Mouse (Mus musculus) neural tube, embryonic 13.5 days (tissue): Measurements from ENCODE around the gene Lepr. TPM values are rescaled to one million over a fixed set of nuclear protein-coding genes. Genes with fewer than 3 reads are reported as not detected.

Experiments used
- ATAC-seq: fragments of 200-750 bp; cut with Nextera tagmentation; 2 replicates; pipeline ENCODE4 v1.8.0; 2017; ENCODE audit warnings: low read depth, mild to moderate bottlenecking, moderate TSS enrichment, moderate library complexity
- H3K27ac ChIP-seq: fragments of 300-500 bp; sonication (generic); replicated peaks from 2 replicates; pipeline ENCODE4 v1.5.1; 2015; ENCODE audit warnings: moderate library complexity, mild to moderate bottlenecking, inconsistent platforms
- H3K27me3 ChIP-seq: fragments of 300-500 bp; sonication (generic); 2 replicates; pipeline ENCODE4 v1.6.1; 2015; ENCODE audit warnings: mild to moderate bottlenecking, inconsistent platforms
- H3K36me3 ChIP-seq: fragments of 300-500 bp; sonication (generic); 2 replicates; pipeline ENCODE4 v1.6.1; 2015; ENCODE audit warnings: mild to moderate bottlenecking, inconsistent platforms
- H3K4me1 ChIP-seq: fragments of 300-500 bp; sonication (generic); replicated peaks from 2 replicates; pipeline ENCODE4 v1.6.1; 2015; ENCODE audit warnings: inconsistent platforms
- H3K4me2 ChIP-seq: fragments of 300-500 bp; sonication (generic); 2 replicates; pipeline ENCODE4 v1.6.1; 2015; ENCODE audit warnings: inconsistent platforms, mild to moderate bottlenecking, moderate library complexity
- H3K4me3 ChIP-seq: fragments of 300-500 bp; sonication (generic); 2 replicates; pipeline ENCODE4 v1.5.1; 2015; ENCODE audit warnings: mild to moderate bottlenecking, inconsistent platforms
- H3K9ac ChIP-seq: fragments of 300-500 bp; sonication (generic); 2 replicates; pipeline ENCODE4 v1.6.1; 2015; ENCODE audit warnings: moderate library complexity, mild to moderate bottlenecking, inconsistent platforms
- H3K9me3 ChIP-seq: fragments of 300-500 bp; sonication (generic); 2 replicates; pipeline ENCODE4 v1.6.1; 2016; ENCODE audit warnings: inconsistent platforms
- WGBS: fragments of 180-500 bp; shearing (Covaris S2); methylation state at CpG from one replicate; pipeline ENCODE4 v1.1.7; 2015; 5-methylcytosine and 5-hydroxymethylcytosine counted together
- polyA plus RNA-seq: library from polyadenylated mRNA; unstranded; fragments of >200 nt; fragmentation: Nextera tagmentation; extraction: Ambion mirVana; gene quantifications from 2 replicates; pipeline ENCODE4 v1.2.1, GENCODE M21; 2015

Gene Lepr
- polyA plus RNA-seq, 1 experiment from 2014 or later = 5.8 TPM

DNA sequence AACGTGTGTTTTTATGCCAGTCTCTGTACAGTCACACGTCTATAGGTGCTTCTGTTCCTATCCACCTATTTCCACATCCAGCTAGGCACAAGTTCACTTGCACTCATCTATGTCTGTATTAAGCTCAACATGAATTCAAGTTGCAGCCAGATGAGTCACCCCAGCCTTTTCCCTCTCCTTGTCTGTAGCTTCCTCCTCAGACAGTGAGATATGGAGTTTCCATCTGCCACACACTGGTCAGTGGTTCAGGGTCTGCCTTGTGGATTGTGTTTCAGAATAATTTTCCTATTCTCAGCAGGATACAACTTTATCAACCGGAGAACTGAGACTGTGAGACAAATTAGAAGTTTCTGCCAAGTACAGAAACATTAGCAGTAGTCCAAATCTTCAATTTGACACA lies 20.0 kb upstream of the Lepr start:
- Histone ChIP-seq H3K4me3 (no peak overlapping the region), H3K4me1 (no peaks in the 10 kb centered on the region), H3K4me2 (no peak overlapping the region), H3K9ac (no peak overlapping the region), H3K27me3 (no peaks in the 10 kb centered on the region), H3K27ac (no peak overlapping the region), H3K9me3 (no peaks in the 10 kb centered on the region), H3K36me3 (no peaks in the 10 kb centered on the region)
- WGBS = 90% methylated on average over 3 of the region's 3 CpGs
- no peak for ATAC-seq

DNA sequence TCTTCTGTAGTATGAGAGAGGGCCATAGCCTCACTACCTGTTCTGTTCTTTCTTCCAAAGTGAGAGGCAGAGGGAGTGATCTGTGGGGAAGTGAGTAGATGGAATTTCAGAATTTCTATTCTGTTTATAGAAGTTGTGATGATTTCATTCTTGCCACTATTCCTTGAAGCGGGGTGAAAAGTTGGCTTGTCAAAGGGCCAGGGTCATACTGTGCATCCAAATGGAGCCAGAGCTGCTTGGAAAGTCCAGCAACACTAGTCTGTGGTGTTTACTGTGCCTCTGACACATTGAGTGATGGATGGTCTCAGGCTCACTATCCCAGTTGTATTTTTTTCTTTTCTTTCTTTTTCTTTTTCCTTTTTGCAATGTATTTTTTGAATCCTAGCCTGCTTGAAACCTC lies 17.8 kb upstream of the Lepr start:
- no peak overlapping the region for H3K27ac ChIP-seq
- no peak overlapping the region for H3K4me3 ChIP-seq
- H3K9ac ChIP-seq = no peak overlapping the region
- no peak for ATAC-seq
- no peaks in the 10 kb centered on the region for H3K36me3 ChIP-seq
- no peaks in the 10 kb centered on the region for H3K27me3 ChIP-seq
- WGBS = 92% methylated on average over 1 of the region's 1 CpGs
- H3K4me2 ChIP-seq = no peak overlapping the region
- no peaks in the 10 kb centered on the region for H3K9me3 ChIP-seq
- no peaks in the 10 kb centered on the region for H3K4me1 ChIP-seq

DNA sequence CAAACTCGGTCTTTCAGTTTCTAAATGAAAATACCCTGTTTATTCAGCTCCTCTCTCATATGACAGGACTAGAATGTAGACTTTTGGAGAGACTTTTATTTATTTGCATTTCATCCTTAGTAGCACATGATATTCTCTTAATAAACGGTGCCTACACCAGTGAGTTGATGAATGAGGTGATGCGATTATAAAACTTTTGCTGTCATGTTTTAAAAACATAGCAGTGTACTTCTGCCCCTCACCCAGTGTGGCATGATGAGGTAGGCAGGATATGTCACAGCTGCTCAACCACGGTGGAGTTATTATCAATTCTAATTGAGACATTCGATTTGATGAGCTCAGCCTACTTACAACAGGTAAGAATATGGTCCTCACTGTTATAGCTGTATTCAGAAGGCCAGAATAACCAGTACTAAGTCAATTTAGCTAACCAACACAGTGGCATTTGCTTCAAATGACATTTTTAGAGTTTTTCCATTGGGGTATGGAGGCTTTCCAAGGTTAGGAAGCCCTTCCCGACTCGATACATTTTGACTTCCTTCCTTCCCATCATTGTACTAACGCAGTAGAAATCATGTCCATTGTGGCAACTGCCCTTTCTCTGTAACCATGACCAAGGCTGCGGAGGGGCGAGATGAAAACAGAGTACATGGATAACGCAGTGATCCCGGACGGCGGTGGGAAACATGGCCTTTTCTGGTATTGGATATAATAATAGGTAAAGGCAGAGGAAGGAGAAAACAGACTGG lies 16.1 kb upstream of the Lepr start:
- H3K4me1 ChIP-seq = no peaks in the 10 kb centered on the region
- H3K27me3 ChIP-seq = no peaks in the 10 kb centered on the region
- no peak for ATAC-seq
- H3K9ac ChIP-seq = no peak overlapping the region
- H3K4me3 ChIP-seq = no peak overlapping the region
- no peak overlapping the region for H3K4me2 ChIP-seq
- WGBS = 86% methylated on average over 14 of the region's 14 CpGs
- no peaks in the 10 kb centered on the region for H3K9me3 ChIP-seq
- H3K27ac ChIP-seq = no peak overlapping the region
- no peaks in the 10 kb centered on the region for H3K36me3 ChIP-seq

DNA sequence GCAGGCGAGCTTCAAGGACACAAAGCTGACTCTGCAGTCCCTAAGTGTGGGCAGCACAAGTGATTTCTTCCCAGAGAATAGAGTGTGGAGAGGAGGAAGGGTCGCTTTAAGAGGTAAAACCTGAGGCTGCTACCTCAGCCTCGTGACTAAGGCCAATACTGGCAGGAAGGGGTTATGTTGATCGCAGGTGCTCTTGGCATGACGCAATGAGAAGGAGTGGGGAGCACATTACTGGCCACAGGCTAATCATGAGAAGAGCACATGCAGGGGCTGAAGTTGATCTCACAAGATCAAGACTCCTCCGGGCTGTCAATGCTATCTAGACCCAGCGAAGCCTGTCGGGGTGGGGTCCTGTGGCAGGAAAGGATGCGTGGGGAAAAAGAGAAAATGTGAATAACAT lies 11.9 kb upstream of the Lepr start:
- Histone ChIP-seq H3K36me3 (no peaks in the 10 kb centered on the region), H3K9me3 (no peaks in the 10 kb centered on the region), H3K4me2 (no peak overlapping the region), H3K4me1 (no peaks in the 10 kb centered on the region), H3K27ac (no peak overlapping the region), H3K27me3 (no peaks in the 10 kb centered on the region), H3K9ac (no peak overlapping the region), H3K4me3 (no peak overlapping the region)
- ATAC-seq = no peak
- 87% methylated on average over 9 of the region's 9 CpGs for WGBS

DNA sequence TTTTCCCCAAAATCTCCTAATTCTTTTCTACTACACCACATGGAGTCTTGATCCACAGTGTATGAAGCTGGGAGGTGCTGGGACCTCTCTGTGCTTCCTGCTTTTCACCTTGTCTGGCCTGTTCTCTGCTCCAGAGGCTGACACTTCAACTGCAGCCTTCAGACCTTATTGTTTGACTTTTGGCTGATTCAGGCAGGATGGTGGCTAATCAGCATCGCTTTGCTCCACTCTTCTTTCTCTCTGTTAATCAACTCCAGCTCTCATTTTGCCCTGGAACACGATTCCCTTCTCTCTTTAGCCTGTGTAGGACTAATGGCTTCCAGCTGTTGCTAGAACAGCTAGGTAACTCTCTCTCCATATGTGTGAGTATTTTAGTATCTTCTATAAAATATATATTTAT lies 10.0 kb upstream of the Lepr start:
- H3K27ac ChIP-seq = no peak overlapping the region
- no peaks in the 10 kb centered on the region for H3K27me3 ChIP-seq
- WGBS = 84% methylated on average over 2 of the region's 2 CpGs
- no peaks in the 10 kb centered on the region for H3K4me1 ChIP-seq
- no peaks in the 10 kb centered on the region for H3K9me3 ChIP-seq
- no peak overlapping the region for H3K9ac ChIP-seq
- H3K4me3 ChIP-seq = no peak overlapping the region
- H3K4me2 ChIP-seq = no peak overlapping the region
- ATAC-seq = no peak
- no peaks in the 10 kb centered on the region for H3K36me3 ChIP-seq

DNA sequence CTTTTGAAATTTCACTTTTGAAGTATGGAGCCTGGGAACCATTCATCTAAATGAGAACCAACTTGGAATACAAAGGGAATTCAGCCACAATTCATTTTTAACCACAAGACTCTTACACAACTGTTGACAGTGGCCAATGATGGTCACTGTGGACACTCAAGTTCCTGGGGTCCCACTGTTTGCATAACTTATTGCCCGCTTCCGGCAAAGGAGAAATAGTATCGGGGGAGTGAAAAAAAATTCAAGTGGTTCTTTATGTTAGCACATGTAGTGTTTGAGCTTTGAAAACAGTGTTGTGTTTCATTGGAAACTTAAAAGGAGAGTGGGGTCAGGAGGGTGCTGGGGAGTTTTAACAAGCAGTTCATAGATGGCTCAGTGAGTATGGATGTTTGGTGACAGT lies 9.3 kb upstream of the Lepr start:
- H3K27ac ChIP-seq = no peak overlapping the region
- WGBS = 82% methylated on average over 3 of the region's 3 CpGs

DNA sequence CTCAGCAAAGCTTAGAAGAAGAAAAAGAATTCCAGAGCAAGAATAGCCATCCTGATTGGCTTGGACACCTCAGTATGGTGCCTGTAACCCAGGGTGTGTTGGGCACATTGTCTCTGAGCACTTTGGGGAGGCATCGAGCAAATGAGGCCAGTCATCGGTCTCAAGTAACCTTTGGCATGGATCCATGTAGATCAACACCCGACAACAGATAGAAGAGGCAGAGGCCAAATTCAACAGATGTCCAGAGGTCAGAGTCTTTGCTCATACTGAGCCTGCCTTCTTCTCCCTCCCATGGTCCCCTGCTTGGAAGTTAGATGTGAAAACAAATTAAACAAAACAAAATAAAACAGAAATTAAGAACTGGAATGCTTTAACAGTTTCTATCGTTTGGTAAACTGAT lies 6.8 kb upstream of the Lepr start:
- no peak for ATAC-seq
- Histone ChIP-seq H3K9me3 (no peaks in the 10 kb centered on the region), H3K4me1 (no peaks in the 10 kb centered on the region), H3K4me2 (no peak overlapping the region), H3K36me3 (no peaks in the 10 kb centered on the region), H3K27ac (no peak overlapping the region), H3K27me3 (no peaks in the 10 kb centered on the region), H3K9ac (no peak overlapping the region), H3K4me3 (no peak overlapping the region)
- WGBS = 75% methylated on average over 4 of the region's 4 CpGs

More for the DNA sequence above, 9.3 kb upstream of the Lepr start:
- H3K9me3 ChIP-seq = no peaks in the 10 kb centered on the region
- no peaks in the 10 kb centered on the region for H3K27me3 ChIP-seq
- no peak for ATAC-seq
- no peak overlapping the region for H3K4me3 ChIP-seq
- H3K4me1 ChIP-seq = no peaks in the 10 kb centered on the region
- H3K36me3 ChIP-seq = no peaks in the 10 kb centered on the region
- H3K9ac ChIP-seq = no peak overlapping the region
- H3K4me2 ChIP-seq = no peak overlapping the region

DNA sequence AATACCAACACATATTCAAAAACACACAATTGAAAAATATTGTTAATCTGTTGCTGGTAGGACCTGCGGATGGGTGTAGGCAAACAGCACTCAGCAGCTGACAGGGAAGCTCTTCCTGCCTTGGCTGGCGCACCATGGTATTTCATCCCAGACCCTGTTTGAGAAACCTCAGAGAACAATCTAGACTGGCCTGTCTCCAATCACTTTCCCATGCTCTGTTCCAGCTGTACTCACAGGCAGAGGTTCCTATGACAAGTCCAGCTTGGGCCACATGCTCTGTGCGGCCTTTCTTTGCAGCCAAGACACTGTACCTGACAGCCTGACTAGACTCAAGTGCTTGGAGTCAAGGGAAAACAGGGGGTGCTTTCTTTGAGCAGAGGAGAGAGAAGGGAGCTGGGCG lies 6.1 kb upstream of the Lepr start:
- no peak overlapping the region for H3K4me2 ChIP-seq
- H3K4me1 ChIP-seq = no peaks in the 10 kb centered on the region
- no peaks in the 10 kb centered on the region for H3K36me3 ChIP-seq
- no peak overlapping the region for H3K27ac ChIP-seq
- H3K4me3 ChIP-seq = no peak overlapping the region
- H3K9me3 ChIP-seq = no peaks in the 10 kb centered on the region
- H3K27me3 ChIP-seq = peaks cover 4% of the 10 kb centered on the region; the same call in 1 of the 2 replicates
- whole genome bisulfite sequencing = 89% methylated on average over 4 of the region's 4 CpGs
- H3K9ac ChIP-seq = no peak overlapping the region
- ATAC-seq = no peak

DNA sequence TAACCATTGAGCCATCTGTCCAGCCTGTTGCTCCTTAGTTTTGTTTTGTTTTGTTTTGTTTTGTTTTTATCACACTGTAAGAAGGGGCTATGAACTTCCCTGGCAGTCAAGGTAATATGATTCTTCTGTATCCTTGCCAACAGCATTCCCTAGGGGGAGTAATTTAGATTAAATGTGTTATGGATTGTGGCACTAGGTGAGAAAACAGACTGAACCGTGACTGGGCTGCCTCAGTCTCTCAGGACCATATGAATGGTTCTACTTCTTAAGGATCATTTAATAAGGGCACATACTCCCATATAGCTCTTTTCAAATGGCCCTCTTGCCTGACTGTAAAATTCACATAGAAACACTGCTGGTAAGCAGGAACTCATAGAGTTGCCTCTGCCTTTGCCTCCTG lies 4.6 kb upstream of the Lepr start:
- Histone ChIP-seq H3K9ac (no peak overlapping the region), H3K27me3 (peaks cover 18% of the 10 kb centered on the region), H3K27ac (no peak overlapping the region), H3K4me3 (no peak overlapping the region), H3K36me3 (no peaks in the 10 kb centered on the region), H3K4me2 (no peak overlapping the region), H3K4me1 (peaks cover 7% of the 10 kb centered on the region), H3K9me3 (no peaks in the 10 kb centered on the region)
- 30% methylated on average over 1 of the region's 1 CpGs for WGBS
- no peak for ATAC-seq

DNA sequence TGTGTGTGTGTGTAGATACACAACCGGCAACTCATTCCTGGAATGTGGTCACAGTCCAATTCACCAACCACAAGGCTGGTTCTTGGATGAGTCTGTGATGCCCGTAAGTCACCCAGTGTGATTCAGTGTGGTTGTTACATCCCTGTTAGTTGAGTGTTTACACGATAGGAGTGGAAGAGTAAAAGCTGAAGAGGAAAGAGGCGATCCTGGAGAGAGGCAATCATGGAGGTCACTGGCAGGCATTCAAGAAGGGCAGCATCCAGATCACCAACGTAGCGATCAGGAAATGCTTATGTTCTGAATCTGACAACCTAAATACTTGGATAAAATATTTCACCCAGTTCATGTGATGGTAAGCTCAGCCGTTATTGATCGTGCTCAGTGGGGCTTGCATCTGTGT lies 1.9 kb upstream of the Lepr start:
- 85% methylated on average over 8 of the region's 8 CpGs for WGBS
- no peak overlapping the region for H3K4me2 ChIP-seq
- no peaks in the 10 kb centered on the region for H3K9me3 ChIP-seq
- no peak overlapping the region for H3K27ac ChIP-seq
- no peaks in the 10 kb centered on the region for H3K36me3 ChIP-seq
- no peak overlapping the region for H3K9ac ChIP-seq
- ATAC-seq = no peak
- peaks cover 36% of the 10 kb centered on the region for H3K27me3 ChIP-seq
- H3K4me3 ChIP-seq = no peak overlapping the region
- peaks cover 12% of the 10 kb centered on the region for H3K4me1 ChIP-seq

DNA sequence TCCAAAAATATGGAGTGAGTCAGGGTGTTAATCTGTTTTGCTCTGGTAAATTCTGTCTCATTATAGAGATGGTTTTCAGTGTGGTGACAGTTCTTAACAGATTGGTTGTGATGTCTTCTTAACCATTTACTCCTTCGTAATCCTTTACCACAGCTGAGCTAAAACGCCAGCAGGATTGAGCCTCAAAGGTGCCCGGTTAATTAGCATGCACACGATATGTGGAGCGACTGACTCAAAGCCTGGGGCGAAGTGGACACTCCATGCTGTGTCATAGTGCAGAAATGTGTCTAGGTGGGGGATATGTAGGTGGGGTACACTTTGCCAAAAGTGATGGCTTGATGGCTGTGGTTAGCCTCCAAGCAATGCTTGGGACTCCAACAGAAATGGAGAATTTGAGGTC lies 1.4 kb upstream of the Lepr start:
- WGBS = 76% methylated on average over 6 of the region's 6 CpGs
- H3K27ac ChIP-seq = no peak overlapping the region
- no peak overlapping the region for H3K4me2 ChIP-seq
- H3K36me3 ChIP-seq = no peaks in the 10 kb centered on the region
- H3K9ac ChIP-seq = no peak overlapping the region
- no peak for ATAC-seq
- no peaks in the 10 kb centered on the region for H3K9me3 ChIP-seq
- H3K27me3 ChIP-seq = peaks cover 36% of the 10 kb centered on the region
- H3K4me1 ChIP-seq = peaks cover 12% of the 10 kb centered on the region
- H3K4me3 ChIP-seq = no peak overlapping the region

DNA sequence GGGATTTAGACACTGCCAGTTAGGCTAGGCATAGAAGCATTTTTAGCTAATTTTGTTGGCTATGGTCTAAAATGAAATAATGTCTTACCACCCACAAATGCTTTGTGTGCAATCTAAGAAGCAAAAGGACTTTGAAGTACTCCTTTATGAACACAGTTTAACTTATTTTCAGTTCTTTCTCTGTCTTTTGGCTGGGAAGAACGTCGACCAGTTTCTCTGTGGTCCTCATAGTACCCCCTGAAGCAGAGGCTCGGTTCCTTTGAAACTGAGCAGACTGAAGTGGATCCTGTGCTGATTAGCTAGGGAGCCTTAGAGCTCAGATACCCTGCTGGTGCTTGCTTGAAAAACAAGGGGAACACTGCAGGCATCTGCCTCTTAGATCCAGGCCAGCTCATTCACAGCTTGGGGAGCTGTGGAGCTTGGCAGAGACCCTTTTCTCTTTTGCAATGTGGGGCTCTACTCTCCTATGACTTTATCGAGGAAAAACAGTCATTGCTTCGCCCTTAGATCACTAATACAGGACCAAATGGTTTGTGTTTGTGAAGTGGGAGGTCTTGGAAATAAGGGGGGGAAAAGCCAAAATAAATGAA lies 1.9 kb downstream of the Lepr start:
- H3K36me3 ChIP-seq = no peaks in the 10 kb centered on the region
- no peak overlapping the region for H3K4me3 ChIP-seq
- H3K27me3 ChIP-seq = peaks cover 36% of the 10 kb centered on the region
- H3K9me3 ChIP-seq = no peaks in the 10 kb centered on the region
- peaks cover 12% of the 10 kb centered on the region for H3K4me1 ChIP-seq
- no peak overlapping the region for H3K27ac ChIP-seq
- H3K9ac ChIP-seq = no peak overlapping the region
- no peak overlapping the region for H3K4me2 ChIP-seq
- no peak for ATAC-seq
- WGBS = 10% methylated on average over 5 of the region's 5 CpGs

DNA sequence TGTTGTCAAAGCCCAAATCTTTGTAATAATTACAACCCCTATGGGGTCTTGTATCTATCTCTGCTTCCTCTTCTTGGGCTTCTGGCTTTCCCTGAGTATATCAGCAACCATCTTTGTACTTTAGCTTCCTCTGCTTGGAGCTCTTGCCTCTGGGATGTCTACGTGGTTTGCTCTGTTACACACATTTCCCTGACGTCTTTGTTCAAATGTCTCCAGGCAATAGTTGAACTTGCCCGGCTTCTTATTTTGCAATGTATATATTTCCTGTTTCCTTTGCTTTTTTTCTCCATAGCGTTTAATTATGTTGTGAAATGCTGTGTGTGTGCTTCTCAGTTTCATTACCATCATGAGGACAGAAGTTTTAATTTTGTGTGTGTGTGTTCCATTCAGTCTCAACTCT lies 4.5 kb downstream of the Lepr start:
- ATAC-seq = no peak
- no peaks in the 10 kb centered on the region for H3K36me3 ChIP-seq
- no peak overlapping the region for H3K27ac ChIP-seq
- no peak overlapping the region for H3K4me2 ChIP-seq
- H3K27me3 ChIP-seq = peaks cover 26% of the 10 kb centered on the region
- no peak overlapping the region for H3K9ac ChIP-seq
- peaks cover 12% of the 10 kb centered on the region for H3K4me1 ChIP-seq
- no peaks in the 10 kb centered on the region for H3K9me3 ChIP-seq
- 76% methylated on average over 4 of the region's 4 CpGs for WGBS
- H3K4me3 ChIP-seq = no peak overlapping the region
